Mouse (Mus musculus) olfactory bulb, adult 2 months (tissue): ENCODE data around the gene Asic2. TPM values are rescaled to one million over a fixed set of nuclear protein-coding genes. Genes with fewer than 3 reads are reported as not detected.

Source experiments
- H3K27ac ChIP-seq: fragments of 200-500 bp; 2 replicates; pipeline ENCODE4 v1.5.1; 2012; ENCODE audit warnings: low read depth, low read length; ENCODE audit not compliant: insufficient read depth
- H3K4me1 ChIP-seq: fragments of 200-500 bp; 2 replicates; pipeline ENCODE4 v1.6.1; 2012; ENCODE audit warnings: low read length; ENCODE audit not compliant: control insufficient read depth, insufficient read depth
- H3K4me3 ChIP-seq: fragments of 200-500 bp; 2 replicates; pipeline ENCODE4 v1.5.1; 2012; ENCODE audit warnings: mild to moderate bottlenecking, low read depth, low read length, moderate library complexity; ENCODE audit not compliant: insufficient read depth
- CTCF ChIP-seq: fragments of 200-500 bp; IDR thresholded peaks from 2 replicates; pipeline ENCODE4 v1.5.1; 2012; ENCODE audit warnings: low read depth, mild to moderate bottlenecking, low read length, moderate library complexity; ENCODE audit not compliant: insufficient read depth
- POLR2A ChIP-seq: fragments of 200-500 bp; IDR thresholded peaks from 2 replicates; pipeline ENCODE4 v1.6.1; 2012; ENCODE audit warnings: mild to moderate bottlenecking, low read depth, low read length, moderate library complexity; ENCODE audit not compliant: insufficient read depth
- WGBS: fragments of 180-500 bp; shearing (Covaris S2); methylation state at CpG from one replicate; pipeline ENCODE4 v1.1.7; 2018; 5-methylcytosine and 5-hydroxymethylcytosine counted together
- polyA plus RNA-seq: library from polyadenylated mRNA; stranded (reverse); fragments of >200 nt; gene quantifications from 2 replicates; pipeline ENCODE4 v1.2.4, GENCODE M21; 2012; ENCODE audit warnings: low replicate concordance; ENCODE audit not compliant: missing spikeins, insufficient read depth, insufficient read length

Gene Asic2
- polyA plus RNA-seq, 1 experiment = not detected

- 58% methylated on average over 3 of the region's 3 CpGs for WGBS
- no peak overlapping the region for H3K27ac ChIP-seq
- H3K4me3 ChIP-seq = no peak overlapping the region
- TF ChIP-seq CTCF = no peak
- no peak for TF ChIP-seq POLR2A
- H3K4me1 ChIP-seq = peaks cover 8% of the 10 kb centered on the region
Measured at GRCm38 (mm10) chr11:81738995-81739394, 229.3 kb downstream of the Asic2 start.

GRCm38 (mm10) chr11:81737777-81738176, 230.5 kb downstream of the Asic2 start:
- Histone ChIP-seq H3K4me3 (no peak overlapping the region), H3K4me1 (peaks cover 8% of the 10 kb centered on the region), H3K27ac (no peak overlapping the region)
- TF ChIP-seq POLR2A (no peak), CTCF (no peak)
- WGBS = 69% methylated on average over 3 of the region's 3 CpGs

- WGBS = 52% methylated on average over 2 of the region's 2 CpGs
- peaks cover 8% of the 10 kb centered on the region for H3K4me1 ChIP-seq
- H3K27ac ChIP-seq = no peak overlapping the region
- H3K4me3 ChIP-seq = no peak overlapping the region
- no peak for TF ChIP-seq CTCF
- no peak for TF ChIP-seq POLR2A
Measured at GRCm38 (mm10) chr11:81722071-81722470, 246.2 kb downstream of the Asic2 start.

DNA sequence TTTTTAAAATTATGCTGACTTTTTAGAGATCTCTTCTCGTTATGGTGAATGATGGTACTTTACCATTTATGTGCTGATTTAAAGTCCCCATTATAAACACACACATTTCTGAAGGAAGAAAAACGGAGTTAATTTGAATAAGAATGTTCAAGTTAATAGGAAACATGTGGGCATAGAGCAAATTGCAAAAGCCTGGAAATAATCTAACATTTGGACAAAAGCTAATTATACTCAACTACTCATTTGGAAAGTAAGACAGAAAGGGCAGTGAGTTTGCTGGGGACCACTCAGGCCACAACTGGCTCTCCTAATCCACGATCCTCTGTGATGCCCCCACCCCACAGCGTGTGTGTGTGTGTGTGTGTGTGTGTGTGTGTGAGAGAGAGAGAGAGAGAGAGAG, 253.5 kb downstream of the Asic2 start:
- no peak overlapping the region for H3K27ac ChIP-seq
- WGBS = 40% methylated on average over 4 of the region's 4 CpGs
- TF ChIP-seq CTCF (no peak), POLR2A (no peak)
- no peak overlapping the region for H3K4me3 ChIP-seq
- H3K4me1 ChIP-seq = peaks cover 2% of the 10 kb centered on the region; the same call in 1 of the 2 replicates

- no peak overlapping the region for H3K27ac ChIP-seq
- TF ChIP-seq POLR2A (no peak), CTCF (no peak)
- WGBS = 83% methylated on average over 5 of the region's 5 CpGs
Measured at GRCm38 (mm10) chr11:81706996-81707395, 261.3 kb downstream of the Asic2 start.

GRCm38 (mm10) chr11:81698008-81698407, 270.2 kb downstream of the Asic2 start:
- 74% methylated on average over 1 of the region's 1 CpGs for WGBS
- Histone ChIP-seq H3K27ac (no peak overlapping the region), H3K4me1 (no peaks in the 10 kb centered on the region), H3K4me3 (no peak overlapping the region)
- no peak for TF ChIP-seq CTCF
- TF ChIP-seq POLR2A = no peak

More at GRCm38 (mm10) chr11:81706996-81707395, 261.3 kb downstream of the Asic2 start:
- Histone ChIP-seq H3K4me3 (no peak overlapping the region), H3K4me1 (no peaks in the 10 kb centered on the region)

DNA sequence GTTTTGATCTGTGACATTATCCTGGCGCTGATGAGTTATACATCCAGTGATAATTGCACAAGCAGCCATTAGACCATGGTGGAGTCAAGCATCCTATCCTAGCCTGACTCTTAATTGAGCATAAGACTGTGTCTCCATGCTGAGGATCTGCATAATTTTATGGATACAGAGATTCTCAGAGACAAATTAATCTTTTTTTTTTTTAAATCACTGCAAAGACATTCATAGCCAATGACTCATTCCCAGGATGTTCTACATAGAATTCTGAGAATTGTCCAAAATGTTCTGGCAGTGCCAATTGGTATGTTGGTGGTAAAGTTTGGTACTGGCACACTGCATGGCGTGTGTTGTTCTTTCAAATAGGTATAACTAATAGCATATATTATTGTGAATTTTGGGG, 272.8 kb downstream of the Asic2 start:
- H3K4me3 ChIP-seq = no peak overlapping the region
- no peak for TF ChIP-seq CTCF
- no peak for TF ChIP-seq POLR2A
- H3K27ac ChIP-seq = no peak overlapping the region
- WGBS = 93% methylated on average over 2 of the region's 2 CpGs
- H3K4me1 ChIP-seq = no peaks in the 10 kb centered on the region

DNA sequence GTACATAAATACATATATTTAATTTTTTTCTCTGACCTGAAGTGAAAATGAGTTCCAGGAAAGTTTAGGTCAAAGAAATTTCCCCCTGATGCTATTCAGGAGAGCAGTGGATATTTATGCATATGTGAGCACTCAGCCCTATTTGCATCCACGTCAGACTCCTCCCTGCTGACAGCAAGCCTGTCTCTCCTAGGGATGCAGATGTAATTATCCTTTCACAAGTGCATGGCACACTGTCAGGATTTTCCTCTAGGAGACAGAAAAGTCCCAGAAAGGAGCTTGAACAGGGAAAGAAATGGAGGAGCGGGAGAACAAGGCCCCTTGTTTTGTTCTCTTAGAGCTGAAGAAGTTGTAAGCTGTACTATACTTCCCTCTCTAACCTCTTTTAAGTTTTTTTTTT, 287.7 kb downstream of the Asic2 start:
- Histone ChIP-seq H3K27ac (no peak overlapping the region), H3K4me3 (no peak overlapping the region), H3K4me1 (no peaks in the 10 kb centered on the region)
- no peak for TF ChIP-seq CTCF
- TF ChIP-seq POLR2A = no peak
- 47% methylated on average over 2 of the region's 2 CpGs for WGBS

- TF ChIP-seq POLR2A (no peak), CTCF (no peak)
- peaks cover 5% of the 10 kb centered on the region for H3K4me1 ChIP-seq
- no peak overlapping the region for H3K27ac ChIP-seq
- H3K4me3 ChIP-seq = no peak overlapping the region
Measured at GRCm38 (mm10) chr11:81671724-81672123, 296.5 kb downstream of the Asic2 start.

DNA sequence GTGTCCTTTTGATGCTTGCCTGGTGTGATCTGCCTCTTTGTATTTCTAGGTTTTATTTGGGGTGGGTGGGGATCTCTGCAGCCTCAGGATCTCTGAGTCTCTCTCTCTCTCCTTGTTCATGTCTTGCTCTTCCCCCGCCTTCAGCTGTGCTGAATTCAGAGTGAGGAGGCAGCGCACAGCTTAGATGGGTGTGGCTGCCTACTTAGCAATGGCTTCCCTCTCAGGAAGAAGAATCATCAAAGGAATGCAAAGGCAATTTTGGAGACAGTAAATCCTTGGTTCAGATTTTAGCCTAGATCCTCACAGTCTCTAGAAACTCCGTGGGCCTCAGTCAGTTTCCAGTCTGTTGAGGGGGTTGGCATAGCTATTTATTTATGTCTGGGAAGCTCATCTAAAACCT, 297.8 kb downstream of the Asic2 start:
- no peak overlapping the region for H3K27ac ChIP-seq
- 53% methylated on average over 3 of the region's 3 CpGs for WGBS

More for the DNA sequence above, 297.8 kb downstream of the Asic2 start:
- Histone ChIP-seq H3K4me3 (no peak overlapping the region), H3K4me1 (peaks cover 5% of the 10 kb centered on the region)
- TF ChIP-seq CTCF (no peak), POLR2A (no peak)
